Mouse (Mus musculus): Measurements from ENCODE around the gene Slc9a4. TPM values are rescaled to one million over a fixed set of nuclear protein-coding genes. Genes with fewer than 3 reads are reported as not detected.
A peak's percentile ranks its signal among the peaks of the same experiment; 100 is the strongest.
"Not testable (repeated sequence)": the region's sequence is repeated elsewhere in the genome, so short reads cannot be mapped to it uniquely, and the experiment has no call there.

Slc9a4 gene
- total RNA-seq, 2 experiments from 2014 or later = 15.8 to 18.1 TPM

- DNase-seq (ENCODE audit: low spot score in 2 of 2) = no peak
These were observed 68.4 kb downstream of the Slc9a4 start for GRCm38 (mm10) chr1:40648234-40648633.

- no peak for DNase-seq (ENCODE audit: low spot score in 2 of 2)
These were observed 71.1 kb downstream of the Slc9a4 start for GRCm38 (mm10) chr1:40650803-40651497.

GRCm38 (mm10) chr1:40657035-40657434 lies 77.2 kb downstream of the Slc9a4 start:
- no peak for DNase-seq (ENCODE audit: low spot score in 2 of 2)

DNA sequence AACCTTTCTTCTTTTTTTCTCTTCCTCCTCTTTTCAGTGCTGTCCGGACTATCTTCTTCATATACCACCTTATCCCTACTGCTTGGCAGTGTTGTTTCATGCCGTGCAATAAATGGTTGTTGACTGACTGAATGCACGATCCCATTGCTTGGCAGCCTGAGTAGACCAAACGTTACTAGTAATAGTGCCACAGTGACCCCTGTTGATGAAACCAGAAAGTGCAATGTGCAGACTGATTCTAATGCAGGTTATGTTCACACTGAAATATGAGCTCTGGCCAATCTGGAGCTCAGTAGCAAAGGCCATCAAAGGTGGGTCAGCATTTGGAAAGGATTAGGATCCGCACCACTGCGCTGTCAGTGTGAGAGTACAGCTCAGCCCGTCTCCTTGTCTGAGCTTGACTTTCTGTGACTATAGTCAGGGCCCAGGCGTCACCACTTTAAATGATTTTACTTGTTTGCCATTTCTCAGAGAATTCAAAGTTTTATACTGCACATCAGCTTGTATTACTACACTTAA lies 78.2 kb downstream of the Slc9a4 start:
- DNase-seq (ENCODE audit: low spot score in 2 of 2) = peak; percentile 59 to 64

- DNase-seq (ENCODE audit: low spot score in 2 of 2) = no peak
These were observed 79.1 kb downstream of the Slc9a4 start for GRCm38 (mm10) chr1:40659017-40659416.

DNA sequence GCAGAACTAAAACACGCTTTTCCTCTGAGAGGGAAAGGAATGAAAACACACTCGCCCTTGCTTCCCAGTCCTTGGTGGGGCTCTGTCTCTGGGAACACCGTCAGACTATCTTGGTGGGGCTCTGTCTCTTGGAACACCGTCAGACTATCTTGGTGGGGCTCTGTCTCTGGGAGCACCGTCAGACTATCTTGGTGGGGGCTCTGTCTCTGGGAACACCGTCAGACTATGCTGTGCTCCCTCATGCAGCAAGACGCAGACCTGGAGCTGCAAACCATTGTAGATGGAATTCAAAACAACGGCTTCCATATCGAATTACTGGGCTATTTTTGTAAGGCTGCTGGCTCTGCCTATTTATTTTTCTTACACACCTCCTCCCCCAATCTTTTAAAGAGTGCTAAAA lies 79.6 kb downstream of the Slc9a4 start:
- DNase-seq (ENCODE audit: low spot score in 2 of 2) = no peak

GRCm38 (mm10) chr1:40660838-40661237 lies 81.0 kb downstream of the Slc9a4 start:
- DNase-seq (ENCODE audit: low spot score in 2 of 2) = no peak

GRCm38 (mm10) chr1:40665401-40666370 lies 85.8 kb downstream of the Slc9a4 start:
- no peak for DNase-seq (ENCODE audit: low spot score in 2 of 2)

DNA sequence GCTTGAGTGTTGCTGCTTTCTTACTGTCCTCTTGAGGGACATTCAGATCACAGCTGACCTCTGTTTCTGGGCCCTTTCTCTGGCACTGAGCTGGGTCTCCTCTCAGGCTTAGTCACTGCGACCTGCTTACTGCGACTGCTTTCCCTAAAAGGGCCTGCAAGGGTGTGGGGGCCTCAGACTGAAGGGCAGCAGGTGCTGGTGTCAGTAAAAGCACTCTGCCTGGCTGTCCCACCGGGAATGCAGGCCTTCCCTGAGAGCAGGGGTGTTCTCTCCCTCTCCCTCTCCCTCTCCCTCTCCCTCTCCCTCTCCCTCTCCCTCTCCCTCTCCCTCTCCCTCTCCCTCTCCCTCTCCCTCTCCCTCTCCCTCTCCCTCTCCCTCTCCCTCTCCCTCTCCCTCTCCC lies 87.6 kb downstream of the Slc9a4 start:
- not testable (repeated sequence) for DNase-seq (ENCODE audit: low spot score in 2 of 2)

DNA sequence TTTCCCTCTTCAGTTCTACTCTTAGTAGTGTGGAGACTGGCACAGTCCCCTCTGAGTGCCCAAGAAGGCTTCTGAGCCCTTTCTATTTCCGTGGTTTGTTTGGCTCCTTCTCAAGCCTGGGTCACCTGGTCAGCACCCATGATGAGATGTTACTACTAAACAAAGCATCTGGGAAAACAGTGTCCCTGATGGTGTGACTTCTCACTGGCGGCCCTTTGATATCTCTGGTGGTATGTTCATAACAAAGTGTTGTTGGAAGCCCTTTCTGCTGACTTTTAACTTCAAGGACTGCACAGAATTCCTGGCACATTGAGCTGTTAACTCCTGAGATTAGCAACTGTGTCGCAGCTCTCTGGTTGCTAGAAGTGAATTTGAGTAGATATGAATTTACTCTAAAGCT lies 90.1 kb downstream of the Slc9a4 start:
- DNase-seq (ENCODE audit: low spot score in 2 of 2) = no peak

DNA sequence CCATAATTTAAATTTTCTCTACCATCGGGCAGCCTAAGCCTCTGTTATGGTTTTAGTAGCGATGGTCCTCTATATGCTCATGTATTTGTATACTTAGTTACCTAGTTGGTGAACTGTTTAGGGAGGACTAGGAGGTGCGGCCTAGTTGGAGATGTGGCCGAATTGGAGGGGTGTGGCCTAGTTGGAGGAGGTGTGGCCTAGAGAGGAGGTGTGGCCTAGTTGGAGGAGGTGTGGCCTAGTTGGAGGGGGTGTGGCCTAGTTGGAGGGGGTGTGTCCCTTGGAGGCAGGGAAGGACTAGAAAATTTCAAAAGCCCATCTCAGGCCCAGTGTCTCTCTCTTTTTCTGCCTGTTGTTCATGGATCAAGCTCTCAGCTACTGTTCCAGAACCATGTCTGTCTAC lies 91.6 kb downstream of the Slc9a4 start:
- no peak for DNase-seq (ENCODE audit: low spot score in 2 of 2)

DNA sequence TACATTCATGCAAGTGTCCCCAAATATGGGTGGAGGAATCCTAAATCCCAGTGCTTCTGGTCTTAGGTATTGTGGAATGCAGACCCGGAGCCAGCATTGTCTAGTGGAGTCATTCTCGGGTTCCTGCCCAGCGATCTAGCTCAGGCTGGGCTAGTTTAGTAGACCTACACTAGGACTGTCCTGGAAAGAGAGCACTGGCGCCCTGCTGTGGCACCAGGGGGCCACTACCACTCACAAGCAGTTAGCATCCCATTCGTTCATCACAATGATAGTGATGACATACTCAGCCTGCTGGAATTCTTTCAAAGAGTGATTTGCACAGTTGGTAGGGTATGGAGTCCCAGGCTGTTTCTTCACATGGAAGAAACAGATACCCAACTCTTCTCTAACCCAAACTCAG lies 97.4 kb downstream of the Slc9a4 start:
- DNase-seq (ENCODE audit: low spot score in 2 of 2) = no peak

Other genes starting within 250 kb of the Slc9a4 start
- under 1 TPM; 0.17 to 0.48 TPM for gene Il1rl1, start 150.5 kb upstream of the Slc9a4 start, total RNA-seq (2021)
- not detected for gene Il18r1, start 114.5 kb upstream of the Slc9a4 start, total RNA-seq (2021)
- gene Il18rap, start 64.7 kb upstream of the Slc9a4 start, total RNA-seq (2021) = under 1 TPM; 0.07 to 0.09 TPM
- 10 to 100 TPM; 20.0 to 22.1 TPM for gene Slc9a2, start 100.5 kb downstream of the Slc9a4 start, total RNA-seq (2021)
- 1 to 10 TPM; 5.3 to 5.6 TPM for gene Mfsd9, start 210.6 kb downstream of the Slc9a4 start, total RNA-seq (2021)
- gene Tmem182, start 225.5 kb downstream of the Slc9a4 start, total RNA-seq (2021) = under 1 TPM; 0.39 to 0.67 TPM

Measured in layer of hippocampus, postnatal 14 days (tissue).